Mouse (Mus musculus) cerebral cortex, adult 2 months (tissue): Measurements from ENCODE around the gene Ndufa7.

Source experiments
- WGBS: fragments of 180-500 bp; shearing (Covaris S2); methylation state at CpG from one replicate; pipeline ENCODE4 v1.1.7; 2018; 5-methylcytosine and 5-hydroxymethylcytosine counted together

Ndufa7 gene

GRCm38 (mm10) chr17:33812475-33812874 lies 11.9 kb upstream of the Ndufa7 start:
- 60% methylated on average over 3 of the region's 3 CpGs for WGBS

- 62% methylated on average over 4 of the region's 4 CpGs for WGBS
Observed at GRCm38 (mm10) chr17:33812990-33813389, 11.4 kb upstream of the Ndufa7 start.

- WGBS, result 85% methylated on average over 6 of the region's 6 CpGs
Observed at GRCm38 (mm10) chr17:33815399-33815798, 9.0 kb upstream of the Ndufa7 start.

DNA sequence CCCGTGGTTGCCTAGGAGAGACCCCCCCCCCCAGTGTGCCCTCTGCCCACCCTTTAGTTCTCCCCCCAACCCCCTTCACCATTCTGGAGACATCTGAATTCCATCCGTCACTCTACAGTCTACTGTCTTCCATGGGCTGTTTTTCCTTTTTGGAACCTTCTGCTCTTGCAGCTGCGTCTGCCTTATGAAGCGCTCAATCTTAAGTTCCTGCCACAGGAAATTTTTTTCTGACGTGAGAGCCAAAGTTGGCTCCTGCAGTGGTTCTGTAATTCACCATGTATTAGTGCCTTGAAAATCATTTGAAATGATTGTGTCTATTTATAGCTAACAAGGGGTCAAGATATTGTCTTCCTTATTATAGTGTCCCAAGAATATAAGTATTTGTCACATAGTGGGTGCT lies 7.8 kb upstream of the Ndufa7 start:
- 33% methylated on average over 5 of the region's 5 CpGs for WGBS

GRCm38 (mm10) chr17:33817184-33817968 lies 7.0 kb upstream of the Ndufa7 start:
- 1% methylated on average over 89 of the region's 89 CpGs for WGBS

DNA sequence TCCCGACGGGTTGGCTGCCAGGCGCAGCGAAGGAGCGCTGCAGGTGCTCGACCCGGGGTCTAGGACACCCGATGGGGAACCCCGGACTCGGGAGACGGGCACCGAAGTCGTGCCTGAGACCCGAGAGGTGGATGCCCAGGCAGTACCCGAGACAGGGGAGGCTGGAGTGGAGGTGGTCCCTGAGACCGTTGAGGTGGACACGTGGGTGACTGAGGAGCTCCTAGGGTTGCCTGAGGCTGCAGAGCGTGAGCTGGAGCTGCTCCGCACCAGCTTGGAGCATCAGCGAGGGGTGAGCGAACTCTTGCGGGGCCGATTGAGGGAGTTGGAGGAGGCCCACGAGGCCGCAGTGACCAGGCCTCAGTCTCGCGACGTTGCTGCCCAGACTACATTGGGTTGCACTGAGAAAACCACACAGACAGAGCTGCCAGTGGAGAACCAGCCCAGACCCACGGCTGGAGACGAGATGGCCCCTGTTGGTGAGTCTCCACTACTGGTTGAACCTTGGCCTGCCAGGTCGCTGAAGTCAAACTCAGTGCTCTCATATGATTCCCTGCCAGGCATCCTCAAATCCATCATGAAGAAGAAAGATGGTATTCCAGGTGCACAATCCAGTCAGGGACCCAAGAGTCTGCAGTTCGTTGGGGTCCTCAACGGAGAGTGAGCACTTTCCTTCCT lies 6.3 kb upstream of the Ndufa7 start:
- WGBS, result 20% methylated on average over 33 of the region's 33 CpGs

DNA sequence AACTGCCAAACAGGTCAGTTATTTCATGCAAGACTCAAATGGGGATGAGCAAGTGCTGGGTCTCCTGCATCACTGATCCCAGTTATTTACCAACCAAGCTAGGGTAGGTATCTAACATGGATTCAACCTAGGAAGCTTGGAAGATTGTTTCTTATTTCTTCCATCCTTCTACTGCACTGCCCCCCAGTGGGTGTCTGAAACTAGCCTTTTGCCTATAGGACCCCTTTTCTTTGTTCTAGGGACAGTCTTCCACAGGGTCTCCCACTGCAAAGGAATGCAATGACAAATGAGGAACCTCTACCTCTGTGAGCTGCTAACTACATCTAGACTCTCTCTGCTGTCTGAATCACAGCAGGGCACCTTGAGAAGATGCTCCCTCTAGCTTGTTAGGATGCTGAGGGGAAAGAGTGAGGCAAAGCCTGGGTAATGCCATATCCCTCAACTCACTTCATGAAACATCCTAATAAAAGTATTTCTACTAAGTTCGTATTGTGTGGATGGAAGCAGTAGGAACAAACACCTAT lies 1.9 kb upstream of the Ndufa7 start:
- 74% methylated on average over 1 of the region's 1 CpGs for WGBS

DNA sequence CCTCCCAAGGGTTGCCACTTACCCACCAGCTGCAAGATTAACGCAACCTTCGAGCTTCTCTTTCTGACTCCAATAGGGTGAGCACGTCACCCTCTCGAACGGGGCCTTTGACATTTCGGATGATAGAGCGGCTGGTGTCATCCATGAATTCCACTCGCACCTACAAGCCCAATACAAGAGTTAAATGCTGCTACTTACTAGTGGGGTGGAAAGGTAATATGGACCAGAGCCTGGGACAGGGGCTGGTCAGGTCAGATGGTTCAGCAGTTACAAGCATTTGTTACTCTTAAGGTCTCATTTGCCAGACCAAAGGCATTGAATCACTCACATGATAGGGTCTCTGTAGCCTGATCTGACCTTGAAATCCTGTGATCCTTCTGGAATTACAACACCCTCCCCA lies 1.2 kb upstream of the Ndufa7 start:
- 79% methylated on average over 8 of the region's 8 CpGs for WGBS

GRCm38 (mm10) chr17:33824997-33825330 lies 592 bp downstream of the Ndufa7 start:
- WGBS, result 3% methylated on average over 6 of the region's 6 CpGs

GRCm38 (mm10) chr17:33825462-33825861 lies 1.1 kb downstream of the Ndufa7 start:
- 83% methylated on average over 8 of the region's 8 CpGs for WGBS

- WGBS, result 2% methylated on average over 3 of the region's 3 CpGs
Observed at GRCm38 (mm10) chr17:33826850-33827249, 2.5 kb downstream of the Ndufa7 start.

DNA sequence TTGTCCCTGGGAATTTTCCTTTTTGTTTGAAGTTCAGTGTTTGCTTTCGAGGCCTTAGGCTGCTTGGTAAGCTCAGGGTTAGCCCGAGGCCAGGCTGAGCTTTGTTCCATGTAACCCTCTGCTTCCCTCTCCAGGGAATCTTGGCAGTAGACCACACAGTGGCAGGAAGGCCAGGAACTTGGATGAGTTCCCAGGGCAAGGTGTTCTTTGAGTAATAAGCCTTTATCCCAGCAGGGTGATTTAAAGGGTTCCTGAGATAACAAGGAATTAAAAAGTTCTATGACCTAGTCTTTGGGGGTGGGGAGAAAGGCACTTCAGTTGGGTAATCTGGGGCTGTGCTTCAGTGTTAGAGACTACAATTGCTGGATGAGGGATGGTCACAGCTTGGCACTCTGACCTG lies 4.5 kb downstream of the Ndufa7 start:
- 33% methylated on average over 2 of the region's 2 CpGs for WGBS

- WGBS, result 66% methylated on average over 10 of the region's 10 CpGs
Observed at GRCm38 (mm10) chr17:33829561-33829960, 5.2 kb downstream of the Ndufa7 start.

- under 1% methylated on average over 45 of the region's 45 CpGs for WGBS
Observed at GRCm38 (mm10) chr17:33842966-33843795, 18.8 kb downstream of the Ndufa7 start, which contains the start of gene Cd320. Gene Cd320 (plus strand): TSS chr17:33843091.

- WGBS, result 63% methylated on average over 1 of the region's 1 CpGs
Observed at GRCm38 (mm10) chr17:33844196-33844595, 19.8 kb downstream of the Ndufa7 start.

DNA sequence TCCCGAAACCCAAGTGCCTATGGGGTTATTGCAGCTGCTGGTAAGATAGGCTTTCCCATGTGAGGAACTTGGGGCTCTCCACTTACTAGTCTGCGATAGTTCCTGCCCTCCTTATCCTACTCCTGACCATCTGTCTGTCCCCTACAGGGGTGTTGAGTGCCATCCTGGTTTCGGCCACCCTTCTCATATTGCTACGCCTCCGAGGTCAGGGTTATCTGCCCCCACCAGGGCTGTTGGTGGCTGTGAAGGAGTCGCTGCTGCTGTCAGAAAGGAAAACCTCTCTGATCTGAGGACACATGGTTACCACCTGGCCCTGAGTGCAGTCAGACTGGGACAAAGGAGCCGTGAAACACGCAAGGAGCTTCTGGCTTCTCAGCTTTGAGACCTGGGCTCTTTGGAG lies 23.8 kb downstream of the Ndufa7 start:
- WGBS, result 92% methylated on average over 8 of the region's 8 CpGs

GRCm38 (mm10) chr17:33851331-33851730 lies 27.0 kb downstream of the Ndufa7 start:
- WGBS, result 69% methylated on average over 1 of the region's 1 CpGs

DNA sequence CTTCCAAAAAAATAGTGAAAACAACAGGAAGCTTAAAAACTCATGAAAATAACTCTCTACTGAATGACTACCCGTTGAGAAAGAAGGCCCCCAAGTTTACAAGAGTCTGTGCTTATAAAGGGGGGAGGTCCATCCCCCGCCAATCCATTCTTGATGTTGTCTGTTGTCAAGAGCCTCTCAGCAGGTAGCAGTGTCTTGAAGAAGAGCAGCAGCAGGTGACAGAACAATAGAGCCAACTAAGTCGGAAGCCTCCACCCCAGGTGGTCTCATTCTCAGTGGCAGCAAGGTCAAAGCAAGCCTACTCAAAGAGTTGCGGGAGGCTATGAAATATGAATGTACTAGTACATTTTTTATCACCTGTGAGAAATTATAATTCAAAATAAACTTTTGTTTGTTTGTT lies 33.4 kb downstream of the Ndufa7 start:
- 80% methylated on average over 4 of the region's 4 CpGs for WGBS

DNA sequence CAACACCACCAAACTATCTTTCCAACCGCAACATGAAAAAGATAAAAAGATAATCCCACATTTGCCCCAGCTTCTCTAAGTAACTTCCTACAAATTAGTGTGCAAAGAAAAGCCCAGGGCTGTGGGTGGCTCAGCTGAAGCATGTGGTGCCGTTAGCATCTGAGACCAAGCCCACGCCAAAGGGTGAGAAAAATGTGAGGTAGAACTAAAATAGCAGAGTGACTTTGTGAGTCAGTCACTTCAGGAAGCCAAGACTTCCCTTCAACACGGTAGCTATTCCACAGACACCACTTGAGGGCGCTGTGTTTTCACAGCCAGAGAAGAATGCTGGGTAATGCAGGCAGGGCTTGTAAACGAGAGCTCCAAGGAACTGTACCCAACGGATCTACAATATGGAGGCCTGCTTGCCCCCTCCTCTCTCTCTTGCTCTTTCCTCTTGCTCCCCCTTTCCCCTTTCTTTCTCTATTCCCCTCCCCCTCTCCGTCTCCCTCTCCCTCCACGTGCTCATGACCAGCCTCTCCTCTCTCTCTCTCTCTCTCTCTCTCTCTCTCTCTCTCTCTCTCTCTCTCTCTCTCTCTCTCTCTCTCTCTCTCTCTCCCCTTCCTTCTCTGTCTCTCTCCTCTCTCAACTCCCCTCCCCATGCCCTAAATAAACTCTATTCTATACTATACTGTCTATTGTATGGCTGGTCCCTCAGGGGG lies 41.1 kb downstream of the Ndufa7 start:
- WGBS, result 12% methylated on average over 9 of the region's 9 CpGs

DNA sequence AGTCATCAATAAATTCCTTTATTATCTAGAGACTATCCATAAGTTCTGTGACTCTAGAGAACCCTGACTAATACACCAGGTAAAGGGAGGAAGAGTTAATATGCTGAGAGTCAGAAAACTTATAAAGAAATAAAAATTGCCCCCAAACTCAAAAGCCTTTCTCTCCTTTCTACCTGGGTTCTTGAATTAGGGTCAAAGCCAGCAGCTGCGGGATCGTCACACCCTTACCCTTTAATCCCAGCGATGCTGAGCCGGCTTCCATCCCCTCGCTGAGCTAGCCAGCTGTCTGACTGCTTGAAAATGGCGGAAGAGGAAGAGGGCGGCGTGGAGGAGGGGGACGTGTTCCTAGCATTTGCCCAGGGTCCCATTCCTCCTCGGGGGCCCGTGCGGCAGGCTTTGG lies 49.2 kb downstream of the Ndufa7 start, which contains the start of gene Gm7029:
TSS of gene Gm7029 (plus strand) at position 301 of the 400 bp plus-strand sequence.
- WGBS, result 90% methylated on average over 4 of the region's 12 CpGs

DNA sequence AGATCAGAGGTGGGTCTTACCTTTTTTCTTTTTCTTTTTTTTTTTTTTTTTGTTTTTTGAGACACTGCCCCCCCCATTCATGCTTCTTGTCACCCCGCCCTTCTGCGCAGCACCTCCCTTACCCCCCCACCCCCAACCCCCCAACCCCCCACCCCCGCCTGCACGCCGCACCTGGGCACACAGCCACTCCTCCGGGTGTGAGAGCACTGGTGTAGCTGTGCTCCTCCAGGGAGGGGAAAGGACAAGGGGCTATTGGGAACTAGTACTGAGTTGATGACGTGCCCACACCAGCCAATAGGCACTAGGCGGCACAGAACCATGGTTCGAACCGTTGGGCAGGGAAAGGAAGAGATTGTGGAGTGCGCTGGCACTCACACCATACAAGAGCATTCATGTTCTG lies 50.0 kb downstream of the Ndufa7 start:
- 89% methylated on average over 11 of the region's 11 CpGs for whole genome bisulfite sequencing
